Mouse (Mus musculus): Measurements from ENCODE around the gene Myrfl.

The Myrfl gene

GRCm38 (mm10) chr10:116913647-116914273 lies 17.0 kb upstream of the Myrfl start:
- DNase-seq (ENCODE audit: low read depth) = peak; percentile 94

- no peak for DNase-seq (ENCODE audit: low read depth)
Observed at GRCm38 (mm10) chr10:116912850-116913249, 16.1 kb upstream of the Myrfl start.

- DNase-seq (ENCODE audit: low read depth) = no peak
Observed at GRCm38 (mm10) chr10:116908901-116909642, 12.4 kb upstream of the Myrfl start.

- DNase-seq (ENCODE audit: low read depth) = no peak
Observed at GRCm38 (mm10) chr10:116906794-116907193, 10.1 kb upstream of the Myrfl start.

- DNase-seq (ENCODE audit: low read depth) = no peak
Observed at GRCm38 (mm10) chr10:116904503-116904908, 7.8 kb upstream of the Myrfl start.

GRCm38 (mm10) chr10:116895108-116895833 lies 1.4 kb downstream of the Myrfl start:
- DNase-seq (ENCODE audit: low read depth) = no peak

GRCm38 (mm10) chr10:116894540-116894939 lies 2.2 kb downstream of the Myrfl start:
- DNase-seq (ENCODE audit: low read depth) = no peak

- DNase-seq (ENCODE audit: low read depth) = peak; percentile 72
Observed at GRCm38 (mm10) chr10:116893753-116894152, 3.0 kb downstream of the Myrfl start.

GRCm38 (mm10) chr10:116890587-116890986 lies 6.1 kb downstream of the Myrfl start:
- DNase-seq (ENCODE audit: low read depth) = no peak

- DNase-seq (ENCODE audit: low read depth) = no peak
Observed at GRCm38 (mm10) chr10:116884552-116884951, 12.2 kb downstream of the Myrfl start.

- no peak for DNase-seq (ENCODE audit: low read depth)
Observed at GRCm38 (mm10) chr10:116883531-116883930, 13.2 kb downstream of the Myrfl start.

- no peak for DNase-seq (ENCODE audit: low read depth)
Observed at GRCm38 (mm10) chr10:116877436-116877835, 19.3 kb downstream of the Myrfl start.

GRCm38 (mm10) chr10:116874490-116874889 lies 22.2 kb downstream of the Myrfl start:
- no peak for DNase-seq (ENCODE audit: low read depth)

GRCm38 (mm10) chr10:116872016-116872410 lies 24.7 kb downstream of the Myrfl start:
- no peak for DNase-seq (ENCODE audit: low read depth)

- no peak for DNase-seq (ENCODE audit: low read depth)
Observed at GRCm38 (mm10) chr10:116871329-116872015, 25.2 kb downstream of the Myrfl start.

GRCm38 (mm10) chr10:116870819-116871218 lies 25.9 kb downstream of the Myrfl start:
- DNase-seq (ENCODE audit: low read depth) = no peak

GRCm38 (mm10) chr10:116853159-116853845 lies 43.4 kb downstream of the Myrfl start:
- DNase-seq (ENCODE audit: low read depth) = peak; percentile 24

GRCm38 (mm10) chr10:116848749-116849473 lies 47.8 kb downstream of the Myrfl start:
- DNase-seq (ENCODE audit: low read depth) = peak; percentile 79

- no peak for DNase-seq (ENCODE audit: low read depth)
Observed at GRCm38 (mm10) chr10:116841551-116841950, 55.2 kb downstream of the Myrfl start.

GRCm38 (mm10) chr10:116830676-116831075 lies 66.0 kb downstream of the Myrfl start:
- no peak for DNase-seq (ENCODE audit: low read depth)

GRCm38 (mm10) chr10:116828099-116828498 lies 68.6 kb downstream of the Myrfl start:
- no peak for DNase-seq (ENCODE audit: low read depth)
